Mouse (Mus musculus): ENCODE data around the gene Hnrnpdl. TPM values are rescaled to one million over a fixed set of nuclear protein-coding genes. Genes with fewer than 3 reads are reported as not detected.

Gene Hnrnpdl
- total and polyA plus RNA-seq, 3 experiments: 75.6 to 207 (median 165) TPM

DNA sequence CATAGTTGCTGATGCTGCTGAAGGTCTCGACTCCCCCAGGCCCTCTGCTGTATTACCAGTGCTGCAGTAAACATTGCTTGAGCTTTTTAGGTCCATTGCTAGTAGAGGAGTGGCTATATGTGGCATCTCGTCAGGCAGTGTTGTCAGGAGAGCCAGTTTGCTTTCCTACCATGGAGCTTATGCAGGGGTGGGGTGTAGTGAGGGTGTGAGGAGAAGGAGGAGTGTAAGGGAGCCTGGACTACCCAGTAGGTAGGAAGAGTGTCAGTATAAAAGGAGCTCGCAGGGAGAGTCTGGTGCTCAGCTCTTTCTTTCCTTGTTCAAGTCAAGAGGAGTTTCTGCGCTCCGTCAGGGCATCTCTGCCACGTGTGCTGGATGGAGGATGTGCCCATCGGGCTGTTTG is 13.3 kb upstream of the Hnrnpdl start:
- Histone ChIP-seq H3K36me3 (replicated peaks in 1 of 2; ENCODE audit: control insufficient read depth in 1 of 2, insufficient read depth in 1 of 2, low read length in 1 of 2) (peaks cover 0 to 64% of the 10 kb centered on the region in 2 experiments), H3K79me2 (replicated peaks; ENCODE audit: control insufficient read depth, extremely low read depth, insufficient read depth, poor library complexity, severe bottlenecking) (peaks cover 12% of the 10 kb centered on the region; the same call in 1 of the 2 replicates), H3K27me3 (replicated peaks) (no peaks in the 10 kb centered on the region), H3K4me2 (ENCODE audit: insufficient read depth, low read depth, poor library complexity, severe bottlenecking) (no peak overlapping the region), H3K9ac (ENCODE audit: insufficient read depth, low read depth) (no peak overlapping the region), H3K4me3 (replicated peaks in 1 of 3; ENCODE audit: low read depth in 2 of 3, low read length in 2 of 3, poor library complexity in 1 of 3) (no peak overlapping the region), H3K4me1 (ENCODE audit: control insufficient read depth in 1 of 2, insufficient read depth in 2 of 2) (peaks cover 0 to 20% of the 10 kb centered on the region in 2 experiments; a peak in 2 of 4 replicates), H3K27ac (ENCODE audit: insufficient read depth, low read depth) (no peak overlapping the region), H3K9me3 (replicated peaks; ENCODE audit: low read length) (no peaks in the 10 kb centered on the region)
- dilution Hi-C loops (cut with MboI; ENCODE audit: extremely low pct_ligation_motif_present, extremely low pct_unique_long_range_greater_than_20kb, low sequenced_read_pairs): no loop called here
- in situ Hi-C loops (cut with MboI; ENCODE audit: low pct_ligation_motif_present, low pct_unique_long_range_greater_than_20kb, low sequenced_read_pairs): no loop called here
- TF ChIP-seq ZC3H11A (IDR thresholded peaks at IDR 0.05; ENCODE audit: low read depth, low read length) (no peak), USF2 (conservative IDR thresholded peaks at IDR 0.05; ENCODE audit: low read depth, low read length) (no peak), MXI1 (IDR thresholded peaks at IDR 0.05; ENCODE audit: low read depth, low read length) (no peak), TBP (conservative IDR thresholded peaks at IDR 0.05; ENCODE audit: low read depth, low read length) (no peak), MYC (IDR thresholded peaks at IDR 0.05; ENCODE audit: low read depth, low read length) (no peak), CHD1 (IDR thresholded peaks at IDR 0.05; ENCODE audit: low read depth, low read length) (no peak), E2F4 (IDR thresholded peaks at IDR 0.05; ENCODE audit: insufficient replicate concordance, low read depth, low read length) (no peak), HCFC1 (IDR thresholded peaks at IDR 0.05; ENCODE audit: low read depth, low read length) (no peak), KAT2A (IDR thresholded peaks at IDR 0.05; ENCODE audit: insufficient replicate concordance, low read length) (no peak), IRF4 (IDR thresholded peaks at IDR 0.05; ENCODE audit: low read depth, low read length) (no peak)
- no peak for DNase-seq (ENCODE audit: extremely low read depth)

- Histone ChIP-seq H3K27ac (ENCODE audit: insufficient read depth, low read depth) (no peak overlapping the region), H3K27me3 (replicated peaks) (no peaks in the 10 kb centered on the region), H3K4me1 (ENCODE audit: control insufficient read depth in 1 of 2, insufficient read depth in 2 of 2) (peaks cover 0 to 16% of the 10 kb centered on the region in 2 experiments; a peak in 2 of 4 replicates), H3K36me3 (replicated peaks in 1 of 2; ENCODE audit: control insufficient read depth in 1 of 2, insufficient read depth in 1 of 2, low read length in 1 of 2) (peaks cover 0 to 75% of the 10 kb centered on the region in 2 experiments), H3K9me3 (replicated peaks; ENCODE audit: low read length) (no peaks in the 10 kb centered on the region), H3K79me2 (replicated peaks; ENCODE audit: control insufficient read depth, extremely low read depth, insufficient read depth, poor library complexity, severe bottlenecking) (peaks cover 26% of the 10 kb centered on the region), H3K4me3 (replicated peaks in 1 of 3; ENCODE audit: low read depth in 2 of 3, low read length in 2 of 3, poor library complexity in 1 of 3) (no peak overlapping the region), H3K9ac (ENCODE audit: insufficient read depth, low read depth) (no peak overlapping the region), H3K4me2 (ENCODE audit: insufficient read depth, low read depth, poor library complexity, severe bottlenecking) (no peak overlapping the region)
- in situ Hi-C loops (cut with MboI; ENCODE audit: low pct_ligation_motif_present, low pct_unique_long_range_greater_than_20kb, low sequenced_read_pairs): no loop called here
- DNase-seq (ENCODE audit: extremely low read depth): no peak
- no peak for TF ChIP-seq KAT2A (IDR thresholded peaks at IDR 0.05; ENCODE audit: insufficient replicate concordance, low read length)
- TF ChIP-seq MAFK (IDR thresholded peaks at IDR 0.05; ENCODE audit: insufficient replicate concordance, low read length): no peak
- TF ChIP-seq CTCF (conservative IDR thresholded peaks at IDR 0.05 in 1 of 2, IDR thresholded peaks at IDR 0.05 in 1 of 2; ENCODE audit: low read depth in 2 of 2, low read length in 2 of 2): peak in 1 of 2 experiments; percentile 37; a peak in 2 of 4 replicates
- dilution Hi-C loops (cut with MboI; ENCODE audit: extremely low pct_ligation_motif_present, extremely low pct_unique_long_range_greater_than_20kb, low sequenced_read_pairs): no loop called here
These were observed 10.4 kb upstream of the Hnrnpdl start for GRCm38 (mm10) chr5:100049904-100050303.

- TF ChIP-seq CHD1 (IDR thresholded peaks at IDR 0.05; ENCODE audit: low read depth, low read length) (no peak), RAD21 (IDR thresholded peaks at IDR 0.05; ENCODE audit: low read depth, low read length) (no peak), POLR2A (IDR thresholded peaks at IDR 0.05; ENCODE audit: low read depth, low read length) (no peak), MXI1 (IDR thresholded peaks at IDR 0.05; ENCODE audit: low read depth, low read length) (no peak), ZKSCAN1 (IDR thresholded peaks at IDR 0.05; ENCODE audit: borderline replicate concordance, low read depth, low read length) (no peak), TCF12 (IDR thresholded peaks at IDR 0.05; ENCODE audit: low read depth, low read length) (no peak), ZNF384 (IDR thresholded peaks at IDR 0.05; ENCODE audit: low read depth, low read length) (no peak), EP300 (IDR thresholded peaks at IDR 0.05; ENCODE audit: low read length) (no peak)
- in situ Hi-C loops (cut with MboI; ENCODE audit: low pct_ligation_motif_present, low pct_unique_long_range_greater_than_20kb, low sequenced_read_pairs): no loop called here
- H3K4me2 ChIP-seq (ENCODE audit: insufficient read depth, low read depth, poor library complexity, severe bottlenecking): no peak overlapping the region
- peaks cover 0 to 26% of the 10 kb centered on the region in 2 experiments; a peak in 2 of 4 replicates for H3K4me1 ChIP-seq (ENCODE audit: control insufficient read depth in 1 of 2, insufficient read depth in 2 of 2)
- H3K79me2 ChIP-seq (replicated peaks; ENCODE audit: control insufficient read depth, extremely low read depth, insufficient read depth, poor library complexity, severe bottlenecking): peaks cover 30% of the 10 kb centered on the region
- no peaks in the 10 kb centered on the region for H3K9me3 ChIP-seq (replicated peaks; ENCODE audit: low read length)
- DNase-seq (ENCODE audit: extremely low read depth): no peak
- no peak overlapping the region for H3K4me3 ChIP-seq (replicated peaks in 1 of 3; ENCODE audit: low read depth in 2 of 3, low read length in 2 of 3, poor library complexity in 1 of 3)
- dilution Hi-C loops (cut with MboI; ENCODE audit: extremely low pct_ligation_motif_present, extremely low pct_unique_long_range_greater_than_20kb, low sequenced_read_pairs): no loop called here
- peaks cover 0 to 76% of the 10 kb centered on the region in 2 experiments for H3K36me3 ChIP-seq (replicated peaks in 1 of 2; ENCODE audit: control insufficient read depth in 1 of 2, insufficient read depth in 1 of 2, low read length in 1 of 2)
- H3K9ac ChIP-seq (ENCODE audit: insufficient read depth, low read depth): no peak overlapping the region
- no peak overlapping the region for H3K27ac ChIP-seq (ENCODE audit: insufficient read depth, low read depth)
- no peaks in the 10 kb centered on the region for H3K27me3 ChIP-seq (replicated peaks)
These were observed 8.4 kb upstream of the Hnrnpdl start for GRCm38 (mm10) chr5:100047871-100048270.

All from CH12.LX (cell line).